Mouse (Mus musculus) midbrain, embryonic 11.5 days (tissue): ENCODE measurements around the gene Tas1r1. TPM values are rescaled to one million over a fixed set of nuclear protein-coding genes. Genes with fewer than 3 reads are reported as not detected.

Experiments
- ATAC-seq: fragments of 200-750 bp; cut with Nextera tagmentation; 2 replicates; pipeline ENCODE4 v1.8.0; 2017; ENCODE audit warnings: moderate TSS enrichment, moderate library complexity; ENCODE audit not compliant: low FRiP score
- DNase-seq: peaks from one replicate; pipeline ENCODE4 v3.0.0; 2015; ENCODE audit warnings: low spot score; ENCODE audit errors: missing footprints
- H3K27ac ChIP-seq: fragments of 300-500 bp; sonication (generic); 2 replicates; pipeline ENCODE4 v1.5.1; 2014; ENCODE audit warnings: low read depth, low read length
- H3K27me3 ChIP-seq: fragments of 300-500 bp; sonication (generic); 2 replicates; pipeline ENCODE4 v1.6.1; 2014; ENCODE audit warnings: mild to moderate bottlenecking, low read length, moderate library complexity, mixed read lengths; ENCODE audit not compliant: control insufficient read depth, insufficient read depth
- H3K36me3 ChIP-seq: fragments of 300-500 bp; sonication (generic); 2 replicates; pipeline ENCODE4 v1.6.1; 2014; ENCODE audit warnings: mild to moderate bottlenecking, low read length, moderate library complexity, mixed read lengths; ENCODE audit not compliant: control insufficient read depth, insufficient read depth
- H3K4me1 ChIP-seq: fragments of 300-500 bp; sonication (generic); 2 replicates; pipeline ENCODE4 v1.6.1; 2014; ENCODE audit warnings: low read length; ENCODE audit not compliant: control insufficient read depth, insufficient read depth
- H3K4me2 ChIP-seq: fragments of 300-500 bp; sonication (generic); 2 replicates; pipeline ENCODE4 v1.6.1; 2014; ENCODE audit warnings: mild to moderate bottlenecking, moderate library complexity
- H3K4me3 ChIP-seq: fragments of 300-500 bp; sonication (generic); 2 replicates; pipeline ENCODE4 v1.5.1; 2014; ENCODE audit warnings: low read depth, low read length
- H3K9ac ChIP-seq: fragments of 300-500 bp; sonication (generic); 2 replicates; pipeline ENCODE4 v1.6.1; 2014; ENCODE audit warnings: low read length
- H3K9me3 ChIP-seq: fragments of 300-500 bp; sonication (generic); 2 replicates; pipeline ENCODE4 v1.6.1; 2016; ENCODE audit warnings: low read length; ENCODE audit not compliant: control insufficient read depth
- WGBS: fragments of 180-500 bp; shearing (Covaris S2); extraction: QIAGEN DNeasy Blood & Tissue Kit; methylation state at CpG from one replicate; pipeline ENCODE4 v1.1.7; 2014; 5-methylcytosine and 5-hydroxymethylcytosine counted together
- polyA plus RNA-seq: library from polyadenylated mRNA; unstranded; fragments of >200 nt; fragmentation: Nextera tagmentation; extraction: Ambion mirVana; gene quantifications from 2 replicates; pipeline ENCODE4 v1.2.1, GENCODE M21; 2014

The Tas1r1 gene
- polyA plus RNA-seq, 1 experiment from 2014 or later = 0.44 TPM

DNA sequence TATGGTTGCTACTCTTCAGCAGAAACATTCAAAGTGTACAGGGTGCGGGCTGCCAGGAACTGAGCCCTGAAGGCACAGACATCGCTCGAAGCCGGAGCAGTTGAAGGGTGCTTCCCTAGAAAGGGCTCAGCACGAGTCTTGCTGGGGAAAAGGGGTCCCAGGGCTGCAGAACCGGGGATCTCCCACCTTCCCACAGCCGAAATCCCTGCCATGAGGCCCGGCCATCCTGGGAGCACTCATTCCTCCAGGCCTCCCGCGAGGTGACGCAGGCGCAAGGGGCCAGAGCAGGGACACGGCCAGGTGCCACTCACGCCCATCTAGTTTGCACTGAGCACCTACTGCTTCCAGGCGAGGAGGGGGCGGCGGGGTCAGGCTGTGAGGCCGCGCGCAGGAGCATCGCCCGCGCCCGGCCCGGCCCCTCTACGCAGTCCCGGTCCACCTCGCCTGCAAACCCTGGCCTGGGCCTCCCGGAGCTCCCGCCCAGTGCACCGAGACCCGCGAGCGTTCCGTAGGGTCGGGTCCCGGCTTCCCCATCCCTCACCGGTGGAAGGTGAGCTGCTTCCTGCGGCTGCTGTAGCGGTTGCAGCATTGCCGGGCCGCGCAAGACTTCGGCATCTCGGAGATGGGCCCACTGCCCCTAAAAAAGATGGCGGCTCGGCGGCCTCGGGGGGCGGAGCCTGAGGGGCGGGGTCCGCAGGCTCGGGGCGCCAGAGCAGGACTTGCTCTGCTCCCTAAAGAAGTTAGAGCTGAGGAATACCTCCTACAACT, 49.8 kb downstream of the Tas1r1 start, which contains the start of gene Thap3:
Gene Thap3, minus strand, starts transcription at position 656 of the 768 bp plus-strand sequence.
- ATAC-seq (peak; percentile 76), DNase-seq (peak; percentile 96)
- Histone ChIP-seq H3K27me3 (no peaks in the 10 kb centered on the region), H3K27ac (peak within 1 kb of the TSS; percentile 50; the same call in 1 of the 2 replicates), H3K9ac (peak within 1 kb of the TSS; percentile 93), H3K36me3 (peaks cover 15% of the 10 kb centered on the region), H3K9me3 (no peaks in the 10 kb centered on the region), H3K4me2 (peak within 1 kb of the TSS; percentile 88), H3K4me3 (peak within 1 kb of the TSS; percentile 89), H3K4me1 (peaks cover 19% of the 10 kb centered on the region)
- under 1% methylated on average over 54 of the region's 54 CpGs for whole genome bisulfite sequencing

GRCm38 (mm10) chr4:151988014-151988341, 50.4 kb downstream of the Tas1r1 start:
- peaks cover 15% of the 10 kb centered on the region for H3K36me3 ChIP-seq
- peaks cover 20% of the 10 kb centered on the region for H3K4me1 ChIP-seq
- no peaks in the 10 kb centered on the region for H3K9me3 ChIP-seq
- H3K4me3 ChIP-seq = peak overlapping the region; percentile 89
- peak overlapping the region; percentile 93 for H3K9ac ChIP-seq
- 37% methylated on average over 10 of the region's 10 CpGs for WGBS
- no peak for ATAC-seq
- DNase-seq = no peak
- H3K27ac ChIP-seq = no peak overlapping the region
- peak overlapping the region; percentile 88 for H3K4me2 ChIP-seq
- no peaks in the 10 kb centered on the region for H3K27me3 ChIP-seq

- H3K9me3 ChIP-seq = no peaks in the 10 kb centered on the region
- H3K4me2 ChIP-seq = no peak overlapping the region
- H3K36me3 ChIP-seq = peaks cover 14% of the 10 kb centered on the region
- no peak overlapping the region for H3K9ac ChIP-seq
- WGBS = 69% methylated on average over 8 of the region's 8 CpGs
- no peak for ATAC-seq
- no peak overlapping the region for H3K4me3 ChIP-seq
- H3K27ac ChIP-seq = no peak overlapping the region
- no peaks in the 10 kb centered on the region for H3K27me3 ChIP-seq
- peaks cover 20% of the 10 kb centered on the region for H3K4me1 ChIP-seq
- no peak for DNase-seq
Measured at GRCm38 (mm10) chr4:151986650-151987049, 51.7 kb downstream of the Tas1r1 start.

GRCm38 (mm10) chr4:151985886-151986285, 52.5 kb downstream of the Tas1r1 start:
- no peak overlapping the region for H3K9ac ChIP-seq
- no peaks in the 10 kb centered on the region for H3K9me3 ChIP-seq

GRCm38 (mm10) chr4:151983560-151983959, 54.8 kb downstream of the Tas1r1 start:
- peaks cover 10% of the 10 kb centered on the region for H3K36me3 ChIP-seq
- H3K27ac ChIP-seq = no peak overlapping the region
- 34% methylated on average over 8 of the region's 9 CpGs for WGBS
- no peaks in the 10 kb centered on the region for H3K27me3 ChIP-seq
- no peaks in the 10 kb centered on the region for H3K9me3 ChIP-seq
- no peak overlapping the region for H3K4me3 ChIP-seq
- DNase-seq (no peak), ATAC-seq (peak; percentile 20; the same call in 1 of the 2 replicates)
- no peak overlapping the region for H3K9ac ChIP-seq
- H3K4me2 ChIP-seq = no peak overlapping the region
- peaks cover 15% of the 10 kb centered on the region for H3K4me1 ChIP-seq

More at GRCm38 (mm10) chr4:151985886-151986285, 52.5 kb downstream of the Tas1r1 start:
- Histone ChIP-seq H3K4me2 (no peak overlapping the region), H3K4me3 (no peak overlapping the region), H3K36me3 (peaks cover 6% of the 10 kb centered on the region), H3K27me3 (no peaks in the 10 kb centered on the region), H3K27ac (no peak overlapping the region), H3K4me1 (peaks cover 20% of the 10 kb centered on the region)
- ATAC-seq (no peak), DNase-seq (no peak)
- WGBS = 49% methylated on average over 10 of the region's 10 CpGs

- no peaks in the 10 kb centered on the region for H3K27me3 ChIP-seq
- no peaks in the 10 kb centered on the region for H3K9me3 ChIP-seq
- no peak overlapping the region for H3K9ac ChIP-seq
- DNase-seq (no peak), ATAC-seq (no peak)
- H3K36me3 ChIP-seq = peaks cover 10% of the 10 kb centered on the region
- H3K4me2 ChIP-seq = no peak overlapping the region
- no peak overlapping the region for H3K27ac ChIP-seq
- peaks cover 13% of the 10 kb centered on the region for H3K4me1 ChIP-seq
- WGBS = 61% methylated on average over 17 of the region's 17 CpGs
- H3K4me3 ChIP-seq = no peak overlapping the region
Measured at GRCm38 (mm10) chr4:151983043-151983442, 55.3 kb downstream of the Tas1r1 start.

DNA sequence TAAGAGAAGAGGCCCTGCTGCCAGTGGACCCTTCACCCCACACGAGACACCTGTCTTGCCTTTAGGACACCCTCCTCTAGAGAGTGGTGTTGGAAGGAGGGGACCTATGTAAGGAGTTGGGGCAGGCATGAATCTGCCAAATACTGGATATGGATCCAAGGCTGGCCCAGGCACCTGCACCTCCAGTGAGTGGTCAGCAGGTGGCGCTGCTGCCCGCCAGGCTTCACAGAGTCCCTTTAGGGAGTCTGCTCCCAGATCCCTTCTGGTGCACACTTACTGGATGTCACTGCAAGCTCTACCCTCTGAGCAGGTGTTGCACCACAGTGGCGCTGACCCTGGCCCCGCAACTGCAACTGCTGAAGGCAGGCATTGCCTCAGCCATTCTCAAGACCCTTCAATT, 57.0 kb downstream of the Tas1r1 start:
- peaks cover 6% of the 10 kb centered on the region for H3K4me1 ChIP-seq
- no peak overlapping the region for H3K9ac ChIP-seq
- no peak overlapping the region for H3K4me2 ChIP-seq
- H3K27me3 ChIP-seq = no peaks in the 10 kb centered on the region
- no peaks in the 10 kb centered on the region for H3K9me3 ChIP-seq
- ATAC-seq (peak; percentile 68), DNase-seq (peak; percentile 98)
- no peak overlapping the region for H3K27ac ChIP-seq
- no peak overlapping the region for H3K4me3 ChIP-seq
- WGBS = 14% methylated on average over 5 of the region's 5 CpGs
- H3K36me3 ChIP-seq = peaks cover 10% of the 10 kb centered on the region

DNA sequence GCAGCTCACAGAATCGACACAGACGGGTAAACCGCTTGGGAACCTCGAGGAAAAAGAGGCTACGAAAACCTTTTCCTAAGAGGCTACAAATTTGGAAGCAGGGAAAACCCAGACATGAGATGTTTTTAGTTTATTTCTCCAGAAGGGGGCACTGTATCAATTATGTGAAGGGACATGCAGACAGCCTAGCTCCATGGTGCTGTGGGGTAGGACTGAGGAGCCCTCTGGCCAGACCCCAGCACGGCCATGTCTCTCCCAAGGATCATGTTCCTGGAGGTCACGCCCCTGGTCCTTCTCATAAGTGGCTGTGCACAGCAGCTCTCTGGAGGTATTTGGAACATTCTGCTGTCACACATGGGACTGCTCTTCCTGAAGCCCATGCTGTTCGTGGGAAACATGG, 57.7 kb downstream of the Tas1r1 start:
- Histone ChIP-seq H3K4me3 (no peak overlapping the region), H3K9me3 (no peaks in the 10 kb centered on the region), H3K9ac (no peak overlapping the region), H3K36me3 (peaks cover 10% of the 10 kb centered on the region), H3K4me1 (peaks cover 6% of the 10 kb centered on the region), H3K27ac (no peak overlapping the region), H3K27me3 (no peaks in the 10 kb centered on the region), H3K4me2 (no peak overlapping the region)
- WGBS = 80% methylated on average over 8 of the region's 8 CpGs
- ATAC-seq (no peak), DNase-seq (no peak)
